Mouse (Mus musculus): ENCODE results near the gene Cdhr2. TPM values are rescaled to one million over a fixed set of nuclear protein-coding genes. Genes with fewer than 3 reads are reported as not detected.
A peak's percentile ranks its signal among the peaks of the same experiment; 100 is the strongest.

Cdhr2 gene
- polyA plus RNA-seq, 1 experiment from 2014 or later: not detected

DNA sequence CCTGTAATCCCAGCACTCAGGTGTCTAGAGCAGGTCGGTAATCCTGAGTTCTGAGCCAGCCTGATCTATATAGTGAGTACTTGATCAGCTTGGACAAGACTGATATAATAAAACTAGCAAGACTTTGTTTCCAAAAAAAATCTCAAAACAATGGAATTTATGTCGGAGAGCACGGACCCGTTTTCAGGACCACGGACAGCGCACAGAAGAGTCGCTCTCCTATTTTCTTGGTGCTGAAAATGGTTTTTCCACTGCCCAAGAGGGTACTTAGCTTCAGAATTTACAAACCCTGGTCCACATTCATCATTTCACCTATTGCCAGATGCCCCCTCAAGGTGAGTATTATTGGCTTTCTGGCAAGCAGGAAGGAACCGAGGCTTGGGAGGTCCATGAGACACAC lies 49.4 kb downstream of the Cdhr2 start:
- Histone ChIP-seq H3K27ac (replicated peaks; ENCODE audit: low read depth, low read length) (no peak overlapping the region), H3K27me3 (ENCODE audit: control insufficient read depth, insufficient read depth, low read length) (peaks cover 19% of the 10 kb centered on the region), H3K9me3 (ENCODE audit: control insufficient read depth, low read length) (no peaks in the 10 kb centered on the region), H3K9ac (ENCODE audit: low read length) (no peak overlapping the region), H3K4me3 (ENCODE audit: low read depth, low read length) (no peak overlapping the region), H3K4me2 (ENCODE audit: low read depth, severe bottlenecking) (no peak overlapping the region), H3K36me3 (ENCODE audit: control insufficient read depth, insufficient read depth, low read length) (no peaks in the 10 kb centered on the region), H3K4me1 (ENCODE audit: control insufficient read depth, insufficient read depth, low read length) (no peaks in the 10 kb centered on the region)
- no peak for ATAC-seq (ENCODE audit: insufficient number of reproducible peaks, low FRiP score, low TSS enrichment, low read depth)
- WGBS: 4% methylated on average over 8 of the region's 8 CpGs
- DNase-seq (ENCODE audit: low spot score): peak; percentile 80

DNA sequence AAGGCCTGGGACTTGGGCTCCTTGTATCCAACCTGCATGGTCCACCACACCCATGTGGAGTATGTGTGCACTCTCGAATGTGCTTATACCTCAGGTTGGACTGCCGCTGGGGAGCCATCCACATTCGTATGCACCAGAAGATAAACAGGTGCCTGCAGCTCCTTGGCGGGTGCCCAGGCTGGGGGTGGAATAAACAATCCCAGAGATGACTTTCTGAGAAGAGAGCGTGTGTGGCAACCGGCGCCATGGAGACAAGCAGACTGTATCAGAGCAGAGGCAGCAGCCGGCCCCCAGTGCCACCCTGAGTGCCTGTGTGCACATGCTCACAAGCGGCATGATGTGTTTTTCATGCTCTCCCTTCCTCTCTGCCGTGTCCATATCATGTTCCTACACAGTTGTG lies 51.4 kb downstream of the Cdhr2 start:
- peaks cover 16% of the 10 kb centered on the region for H3K27me3 ChIP-seq (ENCODE audit: control insufficient read depth, insufficient read depth, low read length)
- no peak for DNase-seq (ENCODE audit: low spot score)
- no peak overlapping the region for H3K4me2 ChIP-seq (ENCODE audit: low read depth, severe bottlenecking)
- 83% methylated on average over 10 of the region's 10 CpGs for WGBS
- H3K9me3 ChIP-seq (ENCODE audit: control insufficient read depth, low read length): no peaks in the 10 kb centered on the region
- no peaks in the 10 kb centered on the region for H3K36me3 ChIP-seq (ENCODE audit: control insufficient read depth, insufficient read depth, low read length)
- H3K4me1 ChIP-seq (ENCODE audit: control insufficient read depth, insufficient read depth, low read length): peaks cover 2% of the 10 kb centered on the region; the same call in 1 of the 2 replicates
- H3K9ac ChIP-seq (ENCODE audit: low read length): no peak overlapping the region
- H3K4me3 ChIP-seq (ENCODE audit: low read depth, low read length): no peak overlapping the region
- no peak for ATAC-seq (ENCODE audit: insufficient number of reproducible peaks, low FRiP score, low TSS enrichment, low read depth)
- no peak overlapping the region for H3K27ac ChIP-seq (replicated peaks; ENCODE audit: low read depth, low read length)

DNA sequence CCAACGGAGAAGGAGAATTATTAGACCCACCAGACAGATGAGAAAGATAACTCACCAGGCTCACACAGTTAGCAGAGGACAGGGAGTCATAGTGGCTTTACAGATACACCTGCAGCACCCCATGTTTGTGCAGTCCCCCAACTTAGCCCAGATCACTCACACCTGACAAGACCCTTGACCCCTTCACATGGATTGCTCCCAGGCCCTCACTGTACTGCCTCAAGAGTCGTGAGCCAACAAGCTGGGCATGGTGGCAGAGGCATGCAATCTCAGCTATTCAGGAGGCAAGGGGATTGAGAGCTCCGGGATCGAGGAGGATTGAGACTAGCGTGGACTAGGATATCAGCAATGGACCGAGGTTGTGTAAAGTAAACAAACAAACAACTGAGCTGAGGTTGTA lies 52.5 kb downstream of the Cdhr2 start:
- ATAC-seq (ENCODE audit: insufficient number of reproducible peaks, low FRiP score, low TSS enrichment, low read depth): no peak
- no peaks in the 10 kb centered on the region for H3K9me3 ChIP-seq (ENCODE audit: control insufficient read depth, low read length)
- H3K4me3 ChIP-seq (ENCODE audit: low read depth, low read length): no peak overlapping the region
- H3K4me1 ChIP-seq (ENCODE audit: control insufficient read depth, insufficient read depth, low read length): peaks cover 10% of the 10 kb centered on the region; the same call in 1 of the 2 replicates
- no peak for DNase-seq (ENCODE audit: low spot score)
- H3K27me3 ChIP-seq (ENCODE audit: control insufficient read depth, insufficient read depth, low read length): peaks cover 19% of the 10 kb centered on the region
- no peaks in the 10 kb centered on the region for H3K36me3 ChIP-seq (ENCODE audit: control insufficient read depth, insufficient read depth, low read length)
- H3K4me2 ChIP-seq (ENCODE audit: low read depth, severe bottlenecking): no peak overlapping the region
- H3K9ac ChIP-seq (ENCODE audit: low read length): no peak overlapping the region
- 66% methylated on average over 6 of the region's 6 CpGs for WGBS
- no peak overlapping the region for H3K27ac ChIP-seq (replicated peaks; ENCODE audit: low read depth, low read length)

DNA sequence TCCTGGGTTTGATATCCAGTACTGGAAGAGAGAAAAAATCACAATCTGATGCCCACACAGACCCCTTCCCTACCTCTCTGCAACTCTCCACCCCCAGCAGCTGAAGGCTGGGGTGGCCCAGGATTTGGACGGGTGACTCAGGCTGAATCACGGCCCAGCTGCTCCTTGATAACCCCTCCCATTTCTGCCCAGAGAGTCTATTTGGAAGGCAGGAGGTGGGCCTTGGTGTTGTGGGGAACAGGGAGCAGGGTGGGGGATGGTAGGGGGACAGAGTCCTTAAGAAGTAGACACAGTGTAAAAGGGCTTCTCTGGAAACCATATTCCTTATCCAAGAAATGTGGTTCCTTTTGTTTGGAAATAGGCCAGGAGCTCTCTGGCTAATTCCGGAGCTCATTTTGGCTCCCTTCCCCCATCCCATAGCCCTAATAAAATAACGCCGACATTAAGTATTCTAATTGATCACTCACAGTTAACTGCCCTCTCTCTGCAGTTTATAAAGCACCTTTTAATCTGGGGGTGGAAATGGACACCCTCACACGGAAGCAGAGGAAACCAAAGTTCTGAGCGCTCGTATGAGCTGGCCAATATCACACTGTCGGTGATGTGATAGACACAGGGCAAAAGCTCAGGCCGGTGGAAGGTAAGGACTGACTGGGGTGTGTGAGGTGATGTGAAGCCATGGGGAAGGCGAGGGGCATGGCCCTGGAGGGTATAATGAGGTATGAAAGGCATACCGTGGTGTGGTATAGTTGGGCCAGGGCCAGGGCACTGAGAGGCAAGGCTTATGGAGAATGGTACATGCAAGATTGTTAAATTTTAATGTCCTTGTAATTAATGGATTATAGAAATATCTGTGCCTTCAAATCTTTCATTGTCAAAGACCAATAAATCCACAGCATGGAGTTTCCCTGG lies 53.2 kb downstream of the Cdhr2 start:
- WGBS: 44% methylated on average over 12 of the region's 12 CpGs
- DNase-seq (ENCODE audit: low spot score) (no peak), ATAC-seq (ENCODE audit: insufficient number of reproducible peaks, low FRiP score, low TSS enrichment, low read depth) (no peak)
- Histone ChIP-seq H3K27ac (replicated peaks; ENCODE audit: low read depth, low read length) (no peak overlapping the region), H3K4me2 (ENCODE audit: low read depth, severe bottlenecking) (no peak overlapping the region), H3K4me3 (ENCODE audit: low read depth, low read length) (no peak overlapping the region), H3K9ac (ENCODE audit: low read length) (no peak overlapping the region), H3K36me3 (ENCODE audit: control insufficient read depth, insufficient read depth, low read length) (no peaks in the 10 kb centered on the region), H3K27me3 (ENCODE audit: control insufficient read depth, insufficient read depth, low read length) (peaks cover 22% of the 10 kb centered on the region), H3K4me1 (ENCODE audit: control insufficient read depth, insufficient read depth, low read length) (peaks cover 14% of the 10 kb centered on the region; the same call in 1 of the 2 replicates), H3K9me3 (ENCODE audit: control insufficient read depth, low read length) (no peaks in the 10 kb centered on the region)

DNA sequence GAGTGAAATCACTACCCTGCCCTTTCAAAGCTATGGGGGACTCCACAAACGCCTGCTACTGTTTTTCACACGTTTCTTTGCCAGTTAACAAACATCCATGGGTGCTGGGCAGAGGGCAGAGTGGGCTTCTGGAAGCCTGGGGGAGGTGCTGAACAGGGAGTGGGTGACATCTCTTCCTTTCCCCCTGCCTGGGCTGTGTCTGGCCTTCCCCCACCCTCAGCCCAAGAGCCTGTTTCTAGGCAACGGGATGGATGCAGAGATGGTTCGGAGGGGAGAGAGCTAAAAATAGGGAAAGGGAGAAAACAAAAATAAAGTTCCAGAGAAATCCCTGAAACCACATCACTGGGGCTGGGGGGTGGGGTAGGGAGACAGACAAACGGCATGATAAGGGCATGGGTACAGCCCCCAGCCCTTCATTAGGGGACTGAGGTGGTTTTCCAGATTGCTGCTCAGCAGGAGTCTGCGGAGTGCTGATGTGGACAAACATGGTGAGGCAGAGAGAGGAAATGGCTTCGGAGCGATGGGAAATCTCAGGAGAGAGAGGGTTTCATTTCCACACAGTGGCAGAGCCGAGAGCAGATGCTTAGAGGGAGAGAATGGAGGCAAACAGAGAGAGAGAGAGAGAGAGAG lies 54.1 kb downstream of the Cdhr2 start:
- no peak overlapping the region for H3K9ac ChIP-seq (ENCODE audit: low read length)
- no peak overlapping the region for H3K4me2 ChIP-seq (ENCODE audit: low read depth, severe bottlenecking)
- no peak overlapping the region for H3K27ac ChIP-seq (replicated peaks; ENCODE audit: low read depth, low read length)
- H3K9me3 ChIP-seq (ENCODE audit: control insufficient read depth, low read length): no peaks in the 10 kb centered on the region
- ATAC-seq (ENCODE audit: insufficient number of reproducible peaks, low FRiP score, low TSS enrichment, low read depth) (no peak), DNase-seq (ENCODE audit: low spot score) (no peak)
- no peak overlapping the region for H3K4me3 ChIP-seq (ENCODE audit: low read depth, low read length)
- H3K36me3 ChIP-seq (ENCODE audit: control insufficient read depth, insufficient read depth, low read length): no peaks in the 10 kb centered on the region
- peaks cover 16% of the 10 kb centered on the region for H3K27me3 ChIP-seq (ENCODE audit: control insufficient read depth, insufficient read depth, low read length)
- WGBS: 31% methylated on average over 9 of the region's 9 CpGs
- peaks cover 15% of the 10 kb centered on the region for H3K4me1 ChIP-seq (ENCODE audit: control insufficient read depth, insufficient read depth, low read length)

DNA sequence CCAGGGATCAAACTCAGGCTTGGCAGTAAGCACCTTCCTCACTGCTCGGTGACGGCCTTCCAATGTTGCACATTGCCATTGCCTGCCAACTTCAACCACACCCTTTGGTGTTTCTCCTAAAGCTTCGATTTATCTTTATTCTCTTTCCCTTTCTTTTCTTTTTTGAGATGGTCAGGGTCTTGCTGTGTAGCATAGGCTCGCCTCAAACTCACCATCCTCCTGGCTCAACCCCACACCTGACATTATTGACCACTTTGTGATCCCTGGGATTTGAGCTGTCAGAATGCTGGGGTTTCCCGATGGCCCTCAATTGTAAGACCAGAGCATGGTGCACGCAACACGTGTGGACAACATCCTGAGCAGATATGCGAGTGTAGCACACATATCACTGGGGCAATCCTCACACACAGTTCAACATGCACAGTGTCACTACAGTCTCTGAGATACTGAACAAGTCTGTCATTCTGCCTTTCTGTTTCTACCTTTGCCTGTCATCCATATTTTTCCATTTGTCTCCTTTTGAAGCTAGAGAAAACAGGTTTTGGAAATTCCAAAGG lies 55.0 kb downstream of the Cdhr2 start:
- Histone ChIP-seq H3K36me3 (ENCODE audit: control insufficient read depth, insufficient read depth, low read length) (no peaks in the 10 kb centered on the region), H3K9ac (ENCODE audit: low read length) (no peak overlapping the region), H3K27ac (replicated peaks; ENCODE audit: low read depth, low read length) (no peak overlapping the region), H3K4me1 (ENCODE audit: control insufficient read depth, insufficient read depth, low read length) (peaks cover 17% of the 10 kb centered on the region), H3K27me3 (ENCODE audit: control insufficient read depth, insufficient read depth, low read length) (peaks cover 14% of the 10 kb centered on the region), H3K9me3 (ENCODE audit: control insufficient read depth, low read length) (no peaks in the 10 kb centered on the region), H3K4me2 (ENCODE audit: low read depth, severe bottlenecking) (no peak overlapping the region), H3K4me3 (ENCODE audit: low read depth, low read length) (no peak overlapping the region)
- 85% methylated on average over 8 of the region's 8 CpGs for WGBS
- no peak for ATAC-seq (ENCODE audit: insufficient number of reproducible peaks, low FRiP score, low TSS enrichment, low read depth)
- no peak for DNase-seq (ENCODE audit: low spot score)

DNA sequence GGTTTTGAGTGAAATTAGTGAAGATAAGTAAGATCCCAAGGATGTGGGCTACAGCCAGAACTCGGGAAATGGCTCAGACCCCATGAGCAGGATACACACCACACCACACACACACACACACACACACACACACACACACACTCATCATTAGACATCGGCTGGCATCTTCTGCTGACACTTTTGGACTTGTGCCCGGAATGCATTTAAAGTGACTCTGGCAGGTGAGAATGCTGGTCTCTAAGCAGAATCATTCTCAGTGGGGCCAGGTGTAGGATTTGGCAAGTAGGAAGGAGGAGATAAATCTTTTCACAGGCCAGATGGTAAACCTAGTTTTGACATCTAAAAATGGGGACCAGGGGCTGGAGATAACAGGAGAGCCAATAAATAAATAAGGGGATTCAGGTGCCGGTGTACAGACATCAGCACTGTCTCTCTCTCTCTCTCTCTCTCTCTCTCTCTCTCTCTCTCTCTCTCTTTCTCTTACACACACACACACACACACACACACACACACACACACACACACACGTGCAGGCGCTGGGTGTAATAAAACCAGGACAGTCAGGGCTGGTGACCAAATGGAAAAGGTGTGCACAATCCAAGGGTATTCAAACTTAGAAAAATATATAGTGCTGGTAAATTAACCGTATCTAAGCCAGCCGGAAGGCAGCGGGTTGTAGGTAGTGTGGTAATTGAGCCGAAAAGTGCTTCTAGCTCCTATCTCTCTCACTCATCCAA lies 56.0 kb downstream of the Cdhr2 start:
- Histone ChIP-seq H3K27me3 (ENCODE audit: control insufficient read depth, insufficient read depth, low read length) (peaks cover 14% of the 10 kb centered on the region), H3K27ac (replicated peaks; ENCODE audit: low read depth, low read length) (no peak overlapping the region), H3K4me1 (ENCODE audit: control insufficient read depth, insufficient read depth, low read length) (peaks cover 17% of the 10 kb centered on the region), H3K9me3 (ENCODE audit: control insufficient read depth, low read length) (no peaks in the 10 kb centered on the region), H3K9ac (ENCODE audit: low read length) (no peak overlapping the region), H3K4me3 (ENCODE audit: low read depth, low read length) (no peak overlapping the region), H3K36me3 (ENCODE audit: control insufficient read depth, insufficient read depth, low read length) (no peaks in the 10 kb centered on the region), H3K4me2 (ENCODE audit: low read depth, severe bottlenecking) (peak overlapping the region; percentile 54)
- DNase-seq (ENCODE audit: low spot score) (no peak), ATAC-seq (ENCODE audit: insufficient number of reproducible peaks, low FRiP score, low TSS enrichment, low read depth) (no peak)
- WGBS: 50% methylated on average over 10 of the region's 10 CpGs

All from limb, embryonic 11.5 days (tissue).